Mouse (Mus musculus): ENCODE data around the gene Ostc. TPM values are rescaled to one million over a fixed set of nuclear protein-coding genes. Genes with fewer than 3 reads are reported as not detected.

The Ostc gene
- polyA plus RNA-seq, 1 experiment from 2014 or later = 345 TPM

DNA sequence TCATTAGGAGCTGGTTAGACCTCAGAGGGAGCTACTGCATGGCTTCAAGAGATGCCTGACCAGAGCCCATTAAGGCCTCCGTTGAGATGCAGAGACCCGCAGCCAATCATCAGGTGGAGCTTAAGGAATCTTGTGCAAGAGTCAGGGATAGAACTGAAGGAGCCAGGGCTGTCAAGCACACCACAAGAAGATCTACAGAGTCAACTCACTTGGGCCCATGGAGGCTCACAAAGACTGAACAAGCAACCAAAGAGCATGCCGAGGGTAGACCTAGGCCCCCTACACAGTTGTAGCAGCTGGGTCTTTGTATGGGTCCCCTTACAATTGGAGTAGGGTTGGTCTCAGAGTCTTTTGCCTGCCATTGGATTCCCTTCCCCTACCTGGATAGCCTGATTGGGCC, 46.7 kb downstream of the Ostc start:
- Histone ChIP-seq H3K9me3 (replicated peaks) (no peaks in the 10 kb centered on the region), H3K27me3 (ENCODE audit: low read depth, poor library complexity, severe bottlenecking) (no peaks in the 10 kb centered on the region), H3K27ac (replicated peaks) (no peak overlapping the region), H3K4me3 (no peak overlapping the region), H3K36me3 (no peaks in the 10 kb centered on the region), H3K4me1 (no peaks in the 10 kb centered on the region)
- 91% methylated on average over 3 of the region's 3 CpGs for WGBS
- no peak for DNase-seq (ENCODE audit: low spot score)

DNA sequence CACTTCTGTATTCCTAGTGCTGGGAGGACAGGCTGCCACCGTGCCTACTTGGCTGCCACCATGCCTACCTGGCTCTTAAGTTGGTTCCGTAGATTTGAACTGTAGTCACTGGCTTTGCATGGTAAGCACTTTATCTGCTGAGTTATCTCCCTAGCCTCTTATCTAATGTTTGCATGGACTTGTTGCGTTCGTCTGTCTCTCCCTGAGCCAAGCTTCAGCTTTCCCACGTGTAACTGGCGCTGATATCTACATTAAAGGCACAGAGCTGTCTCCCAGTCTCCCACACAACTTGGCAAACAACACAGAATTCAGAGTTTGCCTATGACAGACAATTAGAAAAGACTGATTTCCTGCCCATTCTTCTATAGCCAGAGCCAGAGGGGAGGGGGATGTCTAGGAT, 48.6 kb downstream of the Ostc start:
- 92% methylated on average over 6 of the region's 6 CpGs for WGBS
- DNase-seq (ENCODE audit: low spot score) = no peak

DNA sequence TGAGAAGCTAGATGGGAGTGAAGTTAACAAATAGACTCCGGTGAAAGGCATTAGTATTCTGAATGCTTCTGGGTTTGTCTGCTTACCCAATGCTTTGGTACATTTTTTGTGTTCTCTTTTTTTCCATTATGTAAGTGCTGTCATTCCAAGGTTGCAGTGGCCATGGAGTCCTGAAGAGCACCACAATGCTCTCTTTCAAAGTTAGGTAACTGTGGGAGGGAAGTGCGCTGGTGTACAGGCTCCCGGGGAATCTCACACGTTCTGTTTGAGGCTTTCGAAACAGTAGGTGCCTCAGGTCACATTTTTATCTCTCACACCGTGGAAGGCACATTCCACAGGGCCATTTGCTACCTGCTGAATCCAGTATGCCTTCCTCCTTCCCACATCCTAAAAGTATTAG, 59.7 kb downstream of the Ostc start:
- no peaks in the 10 kb centered on the region for H3K4me1 ChIP-seq
- WGBS = 68% methylated on average over 6 of the region's 6 CpGs
- no peak for DNase-seq (ENCODE audit: low spot score)

More for the DNA sequence above, 48.6 kb downstream of the Ostc start:
- H3K27ac ChIP-seq (replicated peaks) = no peak overlapping the region
- no peaks in the 10 kb centered on the region for H3K27me3 ChIP-seq (ENCODE audit: low read depth, poor library complexity, severe bottlenecking)
- H3K36me3 ChIP-seq = no peaks in the 10 kb centered on the region
- no peaks in the 10 kb centered on the region for H3K4me1 ChIP-seq
- no peaks in the 10 kb centered on the region for H3K9me3 ChIP-seq (replicated peaks)
- H3K4me3 ChIP-seq = no peak overlapping the region

GRCm38 (mm10) chr3:130646110-130646810, 63.0 kb downstream of the Ostc start:
- H3K36me3 ChIP-seq = no peaks in the 10 kb centered on the region
- WGBS = 78% methylated on average over 11 of the region's 11 CpGs
- H3K4me3 ChIP-seq = no peak overlapping the region
- H3K9me3 ChIP-seq (replicated peaks) = no peaks in the 10 kb centered on the region
- no peak overlapping the region for H3K27ac ChIP-seq (replicated peaks)
- H3K27me3 ChIP-seq (ENCODE audit: low read depth, poor library complexity, severe bottlenecking) = no peaks in the 10 kb centered on the region
- no peaks in the 10 kb centered on the region for H3K4me1 ChIP-seq
- DNase-seq (ENCODE audit: low spot score) = no peak

More for the DNA sequence above, 59.7 kb downstream of the Ostc start:
- H3K9me3 ChIP-seq (replicated peaks) = no peaks in the 10 kb centered on the region
- no peaks in the 10 kb centered on the region for H3K27me3 ChIP-seq (ENCODE audit: low read depth, poor library complexity, severe bottlenecking)
- H3K36me3 ChIP-seq = no peaks in the 10 kb centered on the region
- no peak overlapping the region for H3K4me3 ChIP-seq
- no peak overlapping the region for H3K27ac ChIP-seq (replicated peaks)

Other genes starting within 250 kb of the Ostc start
- 0.12 TPM in 1 of 2 replicates, not detected in the other for gene Etnppl, start 92.0 kb downstream of the Ostc start, polyA plus RNA-seq (2016; fragmentation: Nextera tagmentation; extraction: Ambion mirVana)
- gene Rpl34, start 21.0 kb upstream of the Ostc start, polyA plus RNA-seq (2016; fragmentation: Nextera tagmentation; extraction: Ambion mirVana) = 751 and 868 TPM in 2 replicates